Mouse (Mus musculus): ENCODE results near the gene Rdh16f1.
"Not testable (repeated sequence)": the region's sequence is repeated elsewhere in the genome, so short reads cannot be mapped to it uniquely, and the experiment has no call there.

Gene Rdh16f1

DNA sequence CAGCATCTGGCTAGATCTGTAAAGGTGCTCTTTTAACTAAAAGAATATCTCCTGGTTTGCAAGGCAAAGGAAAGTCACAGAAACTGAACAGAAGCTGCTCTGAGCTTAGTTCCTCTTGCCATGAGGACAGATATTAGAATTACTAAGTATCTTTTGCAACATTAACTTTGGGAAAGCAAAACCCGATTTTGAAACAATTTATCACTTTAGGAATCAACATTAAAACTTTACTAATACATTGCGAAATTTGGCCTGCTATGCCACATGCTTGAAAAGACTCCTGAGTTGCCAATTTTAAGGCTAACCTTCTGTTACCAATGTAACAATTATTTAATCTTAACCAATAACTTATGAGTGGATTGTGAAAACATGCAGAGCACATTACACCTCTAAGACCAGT, 62.2 kb downstream of the Rdh16f1 start:
- not testable (repeated sequence) for ATAC-seq (ENCODE audit: insufficient number of reproducible peaks, low FRiP score, low TSS enrichment)

DNA sequence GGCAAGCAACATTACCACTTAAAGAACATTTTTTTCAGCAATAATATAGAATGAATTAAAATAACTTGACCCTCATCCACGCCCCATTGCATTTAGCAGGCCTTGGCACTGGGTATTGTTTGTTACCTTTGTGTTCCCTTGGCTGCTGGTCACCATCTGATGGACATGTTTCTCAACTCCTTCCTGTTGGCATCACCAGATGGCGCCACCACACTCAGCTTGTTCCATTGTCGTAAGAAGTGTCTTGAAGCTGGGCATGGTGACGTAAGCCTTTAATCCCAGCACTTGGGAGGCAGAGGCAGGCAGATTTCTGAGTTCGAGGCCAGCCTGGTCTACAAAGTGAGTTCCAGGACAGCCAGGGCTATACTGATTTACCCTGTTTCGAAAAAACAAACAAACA, 65.8 kb downstream of the Rdh16f1 start:
- no peak for ATAC-seq (ENCODE audit: insufficient number of reproducible peaks, low FRiP score, low TSS enrichment)

DNA sequence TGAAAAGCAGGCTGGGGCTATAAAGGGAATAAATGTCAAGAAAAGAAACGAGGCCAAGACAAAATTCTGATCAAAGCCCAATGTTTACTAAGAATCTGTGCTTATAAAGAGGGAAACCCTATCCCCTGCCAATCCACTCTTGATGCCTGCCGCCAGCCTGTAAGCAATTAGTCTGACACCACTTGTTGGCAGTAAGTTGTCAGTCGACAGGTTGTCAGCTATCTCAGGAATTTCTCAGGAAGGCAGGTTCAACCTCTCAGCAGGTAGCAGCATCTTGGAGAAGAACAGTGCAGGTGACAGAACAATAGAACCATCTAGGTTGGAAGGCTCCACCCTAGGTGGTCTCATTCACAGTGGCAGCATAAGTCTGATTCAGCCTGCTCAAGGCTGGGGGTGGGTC, 69.5 kb downstream of the Rdh16f1 start:
- ATAC-seq (ENCODE audit: insufficient number of reproducible peaks, low FRiP score, low TSS enrichment): no peak

DNA sequence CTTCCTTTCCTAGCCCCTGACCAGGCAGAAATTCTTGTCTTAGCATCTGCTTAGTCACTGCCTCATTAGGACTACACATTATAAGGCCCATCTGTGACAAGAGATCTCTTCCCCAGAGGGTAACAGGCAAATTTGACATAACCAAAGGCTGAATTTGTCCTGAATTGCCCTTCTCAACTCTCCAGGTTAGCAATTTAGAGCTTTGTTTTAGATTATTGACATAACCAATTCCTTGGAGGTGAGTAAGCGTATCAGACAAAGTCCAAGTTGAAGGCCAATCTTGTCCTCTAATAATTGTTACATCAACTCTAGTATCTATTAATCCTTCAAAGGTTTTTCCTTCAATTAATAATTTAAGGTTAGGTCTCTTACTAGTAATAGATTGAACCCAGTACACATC, 74.6 kb downstream of the Rdh16f1 start:
- not testable (repeated sequence) for ATAC-seq (ENCODE audit: insufficient number of reproducible peaks, low FRiP score, low TSS enrichment)

DNA sequence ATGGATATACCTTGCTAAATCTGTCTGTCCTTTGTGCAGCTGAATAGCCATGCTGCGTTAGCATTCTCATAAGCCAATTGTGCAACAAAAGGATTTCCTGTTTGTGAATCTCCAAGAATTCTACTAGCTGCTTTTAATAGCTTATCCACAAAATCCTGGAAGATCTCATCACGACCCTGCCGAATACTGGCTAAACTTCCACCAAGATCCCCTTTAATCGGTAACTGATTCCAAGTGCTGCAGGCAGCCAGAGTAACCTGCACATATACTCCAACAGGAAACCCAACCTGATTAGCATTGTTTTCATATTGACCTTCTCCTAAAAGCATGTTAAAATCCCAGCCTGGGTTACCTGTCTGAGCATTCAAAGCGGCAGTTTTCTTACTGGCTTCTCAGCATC, 75.7 kb downstream of the Rdh16f1 start:
- ATAC-seq (ENCODE audit: insufficient number of reproducible peaks, low FRiP score, low TSS enrichment): no peak

DNA sequence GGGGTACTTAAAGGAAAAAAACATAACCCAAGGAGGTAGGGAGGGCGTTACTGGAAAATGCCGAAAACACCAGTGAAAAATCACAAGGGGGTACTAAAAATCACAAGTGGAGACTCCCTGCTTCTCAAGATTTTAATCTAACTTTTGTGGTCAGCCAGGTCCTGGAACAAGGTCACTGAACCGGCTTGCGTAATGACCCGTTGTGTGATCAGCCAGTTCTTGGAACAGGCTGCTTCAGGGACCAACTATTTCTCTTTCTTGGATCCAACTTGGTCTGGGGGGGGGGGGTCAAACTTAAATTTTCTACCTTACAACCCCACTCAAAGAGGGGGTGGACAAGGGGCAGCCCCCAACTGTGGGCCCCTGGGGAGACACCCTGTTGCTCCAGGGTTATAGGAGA, 78.2 kb downstream of the Rdh16f1 start:
- not testable (repeated sequence) for ATAC-seq (ENCODE audit: insufficient number of reproducible peaks, low FRiP score, low TSS enrichment)

DNA sequence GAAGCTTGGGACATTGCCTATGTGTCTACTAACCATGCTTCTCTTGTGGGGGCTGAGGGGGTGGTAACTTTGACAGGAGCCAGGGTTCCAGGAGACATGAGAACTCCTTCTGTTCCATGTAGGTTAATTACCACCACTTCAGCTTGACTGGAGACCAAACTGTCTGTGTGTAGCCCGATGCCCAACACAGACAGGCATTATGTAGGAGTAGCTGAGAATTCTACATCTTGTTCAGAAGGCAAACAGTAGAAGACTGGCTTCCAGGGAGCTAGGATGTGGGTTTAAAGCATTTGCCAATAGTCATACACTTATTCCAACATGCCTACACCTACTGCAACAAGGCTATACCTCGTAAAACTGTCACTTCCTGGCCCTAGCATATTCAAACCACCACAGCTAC, 79.0 kb downstream of the Rdh16f1 start:
- ATAC-seq (ENCODE audit: insufficient number of reproducible peaks, low FRiP score, low TSS enrichment): no peak

DNA sequence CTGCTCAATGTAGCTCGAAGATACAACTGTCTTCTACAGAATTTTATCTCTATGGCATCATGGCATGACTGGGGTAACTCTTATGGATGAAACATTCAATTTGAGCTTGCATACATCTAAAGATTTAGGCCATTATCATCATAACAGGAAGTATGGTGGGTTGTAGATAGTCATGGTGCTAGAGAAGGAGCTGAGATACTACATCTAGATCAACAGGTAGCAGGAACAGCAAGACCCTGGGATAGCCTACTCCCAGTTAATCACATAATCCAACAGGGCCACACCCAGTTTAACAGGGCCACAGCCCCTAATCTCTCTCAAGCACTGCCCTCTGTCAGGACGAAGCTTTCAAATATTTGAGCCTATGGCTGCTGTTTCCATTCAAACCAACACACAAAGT, 81.2 kb downstream of the Rdh16f1 start:
- ATAC-seq (ENCODE audit: insufficient number of reproducible peaks, low FRiP score, low TSS enrichment): no peak

Measured in cerebellum, adult (tissue).